Mouse (Mus musculus) CH12.LX (cell line): ENCODE data around the gene Sh3rf1. TPM values are rescaled to one million over a fixed set of nuclear protein-coding genes. Genes with fewer than 3 reads are reported as not detected.

Experiments used
- DNase-seq: peaks from one replicate; pipeline ENCODE4 v3.0.0-alpha.2; 2013; ENCODE audit errors: extremely low read depth
- H3K27ac ChIP-seq: 2 replicates; pipeline ENCODE4 v1.5.1; 2012; ENCODE audit warnings: low read depth, mild to moderate bottlenecking, control low read depth, moderate library complexity; ENCODE audit not compliant: insufficient read depth
- H3K27me3 ChIP-seq: replicated peaks from 2 replicates; pipeline ENCODE3; 2012; ENCODE audit warnings: inconsistent platforms
- H3K36me3 ChIP-seq, 2 experiments: replicated peaks in 1 of 2; 2 replicates each; pipeline versions ENCODE3 to v1.6.1; 2012; ENCODE audit warnings: inconsistent platforms in 1 of 2, low read length in 1 of 2, mild to moderate bottlenecking in 1 of 2, mixed read lengths in 1 of 2, moderate library complexity in 1 of 2; ENCODE audit not compliant: control insufficient read depth in 1 of 2, insufficient read depth in 1 of 2
- H3K4me1 ChIP-seq, 2 experiments: 2 replicates each; pipeline ENCODE4 v1.6.1; 2012; ENCODE audit warnings: inconsistent platforms in 1 of 2, moderate library complexity in 1 of 2; ENCODE audit not compliant: insufficient read depth in 2 of 2, control insufficient read depth in 1 of 2
- H3K4me2 ChIP-seq: 2 replicates; pipeline ENCODE4 v1.6.1; 2012; ENCODE audit warnings: low read depth, mild to moderate bottlenecking, control low read depth; ENCODE audit not compliant: poor library complexity, insufficient read depth, severe bottlenecking
- H3K4me3 ChIP-seq, 3 experiments: fragments of 150-350 bp in 1 of 3; sonication (generic) in 1 of 3; replicated peaks in 1 of 3; 2 replicates each; pipeline versions ENCODE3 to v1.5.1; 2011 to 2012; ENCODE audit warnings: low read depth in 2 of 3, low read length in 2 of 3, mild to moderate bottlenecking in 2 of 3, moderate library complexity in 2 of 3, control low read depth in 1 of 3, improper control_type of control experiment in 1 of 3, inconsistent platforms in 1 of 3, mixed read lengths in 1 of 3; ENCODE audit not compliant: poor library complexity in 1 of 3
- H3K79me2 ChIP-seq: replicated peaks from 2 replicates; pipeline ENCODE4 v1.6.1; 2012; ENCODE audit warnings: mild to moderate bottlenecking, moderate library complexity; ENCODE audit not compliant: control insufficient read depth, poor library complexity, insufficient read depth, severe bottlenecking; ENCODE audit errors: extremely low read depth
- H3K9ac ChIP-seq: 2 replicates; pipeline ENCODE4 v1.6.1; 2012; ENCODE audit warnings: low read depth, mild to moderate bottlenecking, control low read depth, moderate library complexity; ENCODE audit not compliant: insufficient read depth
- H3K9me3 ChIP-seq: replicated peaks from 2 replicates; pipeline ENCODE3; 2012; ENCODE audit warnings: low read length, inconsistent platforms, mixed read lengths
- BHLHE40 ChIP-seq: IDR thresholded peaks from 2 replicates; pipeline ENCODE4 v1.6.1; 2011; ENCODE audit warnings: mild to moderate bottlenecking, low read depth, low read length, improper control_type of control experiment
- CHD2 ChIP-seq: IDR thresholded peaks from 2 replicates; pipeline ENCODE4 v1.6.1; 2011; ENCODE audit warnings: low read length, improper control_type of control experiment
- EP300 ChIP-seq: IDR thresholded peaks from 2 replicates; pipeline ENCODE4 v1.6.1; 2011; ENCODE audit warnings: low read length, improper control_type of control experiment
- GABPA ChIP-seq: IDR thresholded peaks from 2 replicates; pipeline ENCODE4 v1.6.1; 2012; ENCODE audit warnings: low read depth, low read length, improper control_type of control experiment, inconsistent platforms; ENCODE audit not compliant: insufficient replicate concordance
- JUN ChIP-seq: IDR thresholded peaks from 2 replicates; pipeline ENCODE4 v1.6.1; 2011; ENCODE audit warnings: low read depth, mild to moderate bottlenecking, low read length, improper control_type of control experiment, moderate library complexity; ENCODE audit not compliant: insufficient read depth
- JUND ChIP-seq: conservative IDR thresholded peaks from 2 replicates; pipeline ENCODE4 v1.6.1; 2011; ENCODE audit warnings: low read depth, low read length, improper control_type of control experiment
- KAT2A ChIP-seq: IDR thresholded peaks from 2 replicates; pipeline ENCODE4 v1.6.1; 2012; ENCODE audit warnings: low read length, improper control_type of control experiment, inconsistent platforms; ENCODE audit not compliant: insufficient replicate concordance
- MAZ ChIP-seq: IDR thresholded peaks from 2 replicates; pipeline ENCODE4 v1.6.1; 2012; ENCODE audit warnings: low read depth, mild to moderate bottlenecking, inconsistent platforms, low read length, improper control_type of control experiment, moderate library complexity
- MEF2A ChIP-seq: IDR thresholded peaks from 2 replicates; pipeline ENCODE4 v1.6.1; 2014; ENCODE audit warnings: low read depth, mild to moderate bottlenecking, inconsistent platforms, low read length, improper control_type of control experiment, borderline replicate concordance
- MXI1 ChIP-seq: IDR thresholded peaks from 2 replicates; pipeline ENCODE4 v1.6.1; 2011; ENCODE audit warnings: mild to moderate bottlenecking, low read depth, low read length, improper control_type of control experiment
- NRF1 ChIP-seq: IDR thresholded peaks from 2 replicates; pipeline ENCODE4 v1.6.1; 2014; ENCODE audit warnings: low read depth, mild to moderate bottlenecking, inconsistent platforms, low read length, improper control_type of control experiment, moderate library complexity
- POLR2A ChIP-seq: IDR thresholded peaks from 2 replicates; pipeline ENCODE4 v1.6.1; 2011; ENCODE audit warnings: low read depth, mild to moderate bottlenecking, improper control_type of control experiment, low read length
- POLR2AphosphoS2 ChIP-seq: IDR thresholded peaks from 2 replicates; pipeline ENCODE4 v1.6.1; 2011; ENCODE audit warnings: low read depth, low read length, improper control_type of control experiment
- RCOR1 ChIP-seq: conservative IDR thresholded peaks from 2 replicates; pipeline ENCODE4 v1.6.1; 2012; ENCODE audit warnings: low read depth, mild to moderate bottlenecking, inconsistent platforms, low read length, improper control_type of control experiment
- SIN3A ChIP-seq: IDR thresholded peaks from 2 replicates; pipeline ENCODE4 v1.6.1; 2012; ENCODE audit warnings: low read length, improper control_type of control experiment, inconsistent platforms
- SMC3 ChIP-seq: IDR thresholded peaks from 2 replicates; pipeline ENCODE4 v1.6.1; 2011; ENCODE audit warnings: low read depth, low read length, improper control_type of control experiment
- TCF12 ChIP-seq: IDR thresholded peaks from 2 replicates; pipeline ENCODE4 v1.6.1; 2014; ENCODE audit warnings: low read depth, mild to moderate bottlenecking, inconsistent platforms, low read length, improper control_type of control experiment
- USF1 ChIP-seq: IDR thresholded peaks from 2 replicates; pipeline ENCODE4 v1.6.1; 2014; ENCODE audit warnings: low read depth, mild to moderate bottlenecking, inconsistent platforms, low read length, improper control_type of control experiment
- ZC3H11A ChIP-seq: IDR thresholded peaks from 2 replicates; pipeline ENCODE4 v1.6.1; 2012; ENCODE audit warnings: low read depth, mild to moderate bottlenecking, inconsistent platforms, low read length, improper control_type of control experiment
- ZKSCAN1 ChIP-seq: IDR thresholded peaks from 2 replicates; pipeline ENCODE4 v1.6.1; 2012; ENCODE audit warnings: low read depth, inconsistent platforms, low read length, improper control_type of control experiment, borderline replicate concordance
- ZMIZ1 ChIP-seq: IDR thresholded peaks from 2 replicates; pipeline ENCODE4 v1.6.1; 2012; ENCODE audit warnings: low read depth, mild to moderate bottlenecking, inconsistent platforms, low read length, improper control_type of control experiment
- dilution Hi-C: fragments of 300-500 bp; cut with MboI; formaldehyde crosslinking; loops from 2 replicates; pipeline ENCODE4 v1.14.3; 2020; ENCODE audit warnings: low sequenced_read_pairs; ENCODE audit not compliant: extremely low pct_unique_long_range_greater_than_20kb, extremely low pct_ligation_motif_present
- in situ Hi-C: fragments of 300-500 bp; cut with MboI; formaldehyde crosslinking; loops from 3 replicates; pipeline ENCODE4 v1.14.3; 2019; ENCODE audit warnings: low sequenced_read_pairs, low pct_ligation_motif_present, low pct_unique_long_range_greater_than_20kb, mixed read lengths
- polyA plus RNA-seq: library from polyadenylated mRNA; unstranded; fragments of >175 nt; gene quantifications from 2 replicates; pipeline ENCODE4 v1.2.1, GENCODE M21; 2012; ENCODE audit warnings: low read depth; ENCODE audit not compliant: insufficient read length
- total RNA-seq, 2 experiments: library from RNA; depleted of rRNA; stranded (reverse); fragments of 300-350 nt in 1 of 2; fragments of >200 nt in 1 of 2; gene quantifications; 2 replicates each; pipeline ENCODE4 v1.2.3; 2012 to 2014

Sh3rf1 gene
- total and polyA plus RNA-seq, 3 experiments, result 6.0 to 16.8 (median 10.6) TPM

- H3K4me1 ChIP-seq, result no peaks in the 10 kb centered on the region
- no peak for DNase-seq
- TF ChIP-seq ZC3H11A, result no peak
- TF ChIP-seq SMC3, result no peak
- TF ChIP-seq ZMIZ1, result no peak
- no peak for TF ChIP-seq ZKSCAN1
- no peak for TF ChIP-seq POLR2AphosphoS2
- no peak for TF ChIP-seq POLR2A
- TF ChIP-seq JUN, result no peak
- no peak for TF ChIP-seq MAZ
- no peak for TF ChIP-seq MEF2A
- no peak for TF ChIP-seq GABPA
- no peak for TF ChIP-seq RCOR1
- no peak for TF ChIP-seq NRF1
- no peak for TF ChIP-seq USF1
- no peak for TF ChIP-seq BHLHE40
- TF ChIP-seq JUND, result no peak
- no peaks in the 10 kb centered on the region for H3K79me2 ChIP-seq
- H3K4me2 ChIP-seq, result no peak overlapping the region
- H3K9ac ChIP-seq, result no peak overlapping the region
- H3K4me3 ChIP-seq, result no peak overlapping the region
- in situ Hi-C loops, result no loop called here
- no peak overlapping the region for H3K27ac ChIP-seq
- H3K9me3 ChIP-seq, result no peaks in the 10 kb centered on the region
- dilution Hi-C loops, result no loop called here
- H3K27me3 ChIP-seq, result no peaks in the 10 kb centered on the region
- no peaks in the 10 kb centered on the region for H3K36me3 ChIP-seq
These were observed 45.7 kb upstream of the Sh3rf1 start for GRCm38 (mm10) chr8:61177680-61178593.

- H3K4me2 ChIP-seq, result no peak overlapping the region
- DNase-seq, result no peak
- H3K4me1 ChIP-seq, result no peaks in the 10 kb centered on the region
- no peaks in the 10 kb centered on the region for H3K27me3 ChIP-seq
- no peak for TF ChIP-seq SIN3A
- TF ChIP-seq CHD2, result no peak
- TF ChIP-seq JUN, result no peak
- no peak for TF ChIP-seq KAT2A
- TF ChIP-seq EP300, result no peak
- TF ChIP-seq MXI1, result no peak
- no peak for TF ChIP-seq TCF12
- H3K9ac ChIP-seq, result no peak overlapping the region
- no peaks in the 10 kb centered on the region for H3K36me3 ChIP-seq
- H3K79me2 ChIP-seq, result no peaks in the 10 kb centered on the region
- no peak overlapping the region for H3K27ac ChIP-seq
- in situ Hi-C loops (no loop called here), dilution Hi-C loops (no loop called here)
- no peaks in the 10 kb centered on the region for H3K9me3 ChIP-seq
- H3K4me3 ChIP-seq, result no peak overlapping the region
These were observed 45.0 kb upstream of the Sh3rf1 start for GRCm38 (mm10) chr8:61178594-61179140.
